Mouse (Mus musculus) hindbrain, embryonic 15.5 days (tissue): ENCODE results near the gene Fignl2. TPM values are rescaled to one million over a fixed set of nuclear protein-coding genes. Genes with fewer than 3 reads are reported as not detected.
A peak's percentile ranks its signal among the peaks of the same experiment; 100 is the strongest.

Experiments used
- ATAC-seq: fragments of 200-750 bp; cut with Nextera tagmentation; 2 replicates; pipeline ENCODE4 v1.8.0; 2017; ENCODE audit warnings: low read depth, moderate number of reproducible peaks, moderate TSS enrichment; ENCODE audit not compliant: low FRiP score
- H3K27ac ChIP-seq: fragments of 300-500 bp; sonication (generic); replicated peaks from 2 replicates; pipeline ENCODE4 v1.5.1; 2015; ENCODE audit warnings: mild to moderate bottlenecking, inconsistent platforms
- H3K27me3 ChIP-seq: fragments of 300-500 bp; sonication (generic); 2 replicates; pipeline ENCODE4 v1.6.1; 2015; ENCODE audit warnings: control low read depth, inconsistent platforms
- H3K36me3 ChIP-seq: fragments of 300-500 bp; sonication (generic); 2 replicates; pipeline ENCODE4 v1.6.1; 2015; ENCODE audit warnings: control low read depth, inconsistent platforms
- H3K4me1 ChIP-seq: fragments of 300-500 bp; sonication (generic); replicated peaks from 2 replicates; pipeline ENCODE4 v1.6.1; 2015; ENCODE audit warnings: control low read depth, inconsistent platforms
- H3K4me2 ChIP-seq: fragments of 300-500 bp; sonication (generic); 2 replicates; pipeline ENCODE4 v1.6.1; 2015; ENCODE audit warnings: moderate library complexity, mild to moderate bottlenecking, inconsistent platforms
- H3K4me3 ChIP-seq: fragments of 300-500 bp; sonication (generic); 2 replicates; pipeline ENCODE4 v1.5.1; 2015; ENCODE audit warnings: mild to moderate bottlenecking, inconsistent platforms
- H3K9ac ChIP-seq: fragments of 300-500 bp; sonication (generic); 2 replicates; pipeline ENCODE4 v1.6.1; 2015; ENCODE audit warnings: inconsistent platforms
- H3K9me3 ChIP-seq: fragments of 300-500 bp; sonication (generic); 2 replicates; pipeline ENCODE4 v1.6.1; 2016; ENCODE audit warnings: control low read depth, inconsistent platforms
- WGBS: fragments of 180-500 bp; shearing (Covaris S2); methylation state at CpG from one replicate; pipeline ENCODE4 v1.1.7; 2015; 5-methylcytosine and 5-hydroxymethylcytosine counted together
- polyA plus RNA-seq: library from polyadenylated mRNA; unstranded; fragments of >200 nt; fragmentation: Nextera tagmentation; extraction: Ambion mirVana; gene quantifications from 2 replicates; pipeline ENCODE4 v1.2.1, GENCODE M21; 2015

The Fignl2 gene
- polyA plus RNA-seq, 1 experiment from 2014 or later: 0.10 TPM

GRCm38 (mm10) chr15:101075150-101075549, 3.2 kb downstream of the Fignl2 start:
- no peak overlapping the region for H3K9ac ChIP-seq
- H3K4me3 ChIP-seq: no peak overlapping the region
- no peaks in the 10 kb centered on the region for H3K9me3 ChIP-seq
- 0 out of 2 replicates have a peak overlapping the region, but pooled peaks have one; percentile 89 for H3K4me2 ChIP-seq
- WGBS: 67% methylated on average over 4 of the region's 4 CpGs
- H3K36me3 ChIP-seq: no peaks in the 10 kb centered on the region
- no peaks in the 10 kb centered on the region for H3K27me3 ChIP-seq
- H3K4me1 ChIP-seq: peaks cover 45% of the 10 kb centered on the region
- H3K27ac ChIP-seq: no peak overlapping the region
- ATAC-seq: no peak

GRCm38 (mm10) chr15:101074067-101074466, 4.3 kb downstream of the Fignl2 start:
- ATAC-seq: no peak

DNA sequence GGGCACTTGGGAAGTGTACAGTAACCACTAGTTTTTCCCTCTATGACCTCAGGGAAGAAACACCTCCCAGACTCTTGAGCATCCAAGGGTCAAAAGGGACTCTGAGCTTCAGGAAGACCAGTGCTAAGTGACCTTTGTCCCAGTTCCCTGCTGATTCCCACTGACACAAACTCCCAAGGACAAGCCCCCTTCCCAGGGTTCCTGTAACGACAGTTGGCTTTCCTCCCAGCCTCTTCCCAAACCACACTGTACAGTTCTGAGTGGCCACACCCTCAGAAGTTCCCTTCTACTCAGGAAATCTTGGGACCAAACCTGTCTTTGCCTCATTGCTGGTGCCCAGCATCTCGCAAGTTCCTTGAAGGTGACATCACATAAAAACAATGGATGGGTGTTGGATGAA, 5.6 kb downstream of the Fignl2 start:
- Histone ChIP-seq H3K4me3 (no peak overlapping the region), H3K27ac (no peak overlapping the region), H3K9me3 (no peaks in the 10 kb centered on the region), H3K4me2 (no peak overlapping the region), H3K9ac (no peak overlapping the region), H3K27me3 (no peaks in the 10 kb centered on the region), H3K36me3 (no peaks in the 10 kb centered on the region), H3K4me1 (peaks cover 53% of the 10 kb centered on the region)
- 59% methylated on average over 2 of the region's 2 CpGs for WGBS
- no peak for ATAC-seq

More at GRCm38 (mm10) chr15:101074067-101074466, 4.3 kb downstream of the Fignl2 start:
- Histone ChIP-seq H3K36me3 (no peaks in the 10 kb centered on the region), H3K9me3 (no peaks in the 10 kb centered on the region), H3K4me1 (peaks cover 56% of the 10 kb centered on the region), H3K27me3 (no peaks in the 10 kb centered on the region), H3K4me3 (no peak overlapping the region), H3K4me2 (no peak overlapping the region), H3K27ac (no peak overlapping the region), H3K9ac (no peak overlapping the region)
- WGBS: 65% methylated on average over 5 of the region's 5 CpGs

GRCm38 (mm10) chr15:101070762-101071161, 7.6 kb downstream of the Fignl2 start:
- no peak for ATAC-seq
- H3K4me1 ChIP-seq: peaks cover 52% of the 10 kb centered on the region
- no peak overlapping the region for H3K4me3 ChIP-seq
- no peaks in the 10 kb centered on the region for H3K9me3 ChIP-seq
- H3K4me2 ChIP-seq: no peak overlapping the region
- WGBS: 43% methylated on average over 5 of the region's 5 CpGs
- H3K9ac ChIP-seq: no peak overlapping the region
- no peaks in the 10 kb centered on the region for H3K36me3 ChIP-seq
- no peak overlapping the region for H3K27ac ChIP-seq
- no peaks in the 10 kb centered on the region for H3K27me3 ChIP-seq

GRCm38 (mm10) chr15:101069641-101070190, 8.7 kb downstream of the Fignl2 start:
- Histone ChIP-seq H3K27me3 (no peaks in the 10 kb centered on the region), H3K9ac (no peak overlapping the region), H3K4me2 (no peak overlapping the region), H3K4me1 (peaks cover 49% of the 10 kb centered on the region), H3K4me3 (no peak overlapping the region), H3K36me3 (no peaks in the 10 kb centered on the region), H3K9me3 (no peaks in the 10 kb centered on the region), H3K27ac (no peak overlapping the region)
- 47% methylated on average over 9 of the region's 9 CpGs for WGBS
- ATAC-seq: no peak

DNA sequence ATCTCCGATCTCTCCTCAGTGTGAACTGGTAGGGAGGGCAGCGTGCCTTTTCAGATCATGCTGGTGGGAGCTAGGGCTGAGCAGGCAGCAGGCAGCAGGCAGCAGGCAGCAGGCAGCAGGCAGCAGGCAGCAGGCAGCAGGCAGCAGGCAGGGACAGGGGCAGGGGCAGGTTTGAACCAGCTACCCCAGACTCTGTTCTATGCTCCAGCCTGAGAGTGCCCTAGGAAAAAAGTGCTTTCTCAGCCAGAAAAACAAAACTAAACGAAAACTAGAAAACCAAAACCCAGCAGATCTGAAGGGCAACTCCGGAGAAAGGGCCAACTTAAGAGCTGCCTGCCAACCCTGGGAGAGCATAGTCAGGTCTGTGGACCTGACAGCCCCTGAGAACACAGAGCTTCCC, 9.7 kb downstream of the Fignl2 start:
- WGBS: 55% methylated on average over 4 of the region's 4 CpGs
- H3K27me3 ChIP-seq: no peaks in the 10 kb centered on the region
- H3K36me3 ChIP-seq: no peaks in the 10 kb centered on the region
- no peak overlapping the region for H3K9ac ChIP-seq
- no peak overlapping the region for H3K27ac ChIP-seq
- H3K4me3 ChIP-seq: no peak overlapping the region
- no peak for ATAC-seq
- H3K9me3 ChIP-seq: no peaks in the 10 kb centered on the region
- H3K4me2 ChIP-seq: no peak overlapping the region
- peaks cover 49% of the 10 kb centered on the region for H3K4me1 ChIP-seq

GRCm38 (mm10) chr15:101068029-101068428, 10.3 kb downstream of the Fignl2 start:
- no peak overlapping the region for H3K4me2 ChIP-seq
- no peak overlapping the region for H3K27ac ChIP-seq

GRCm38 (mm10) chr15:101066920-101067696, 11.3 kb downstream of the Fignl2 start:
- Histone ChIP-seq H3K27ac (no peak overlapping the region), H3K4me1 (peaks cover 53% of the 10 kb centered on the region), H3K4me3 (no peak overlapping the region), H3K9me3 (no peaks in the 10 kb centered on the region), H3K27me3 (no peaks in the 10 kb centered on the region), H3K4me2 (no peak overlapping the region), H3K36me3 (no peaks in the 10 kb centered on the region), H3K9ac (no peak overlapping the region)
- ATAC-seq: no peak
- 19% methylated on average over 7 of the region's 9 CpGs for WGBS

More at GRCm38 (mm10) chr15:101068029-101068428, 10.3 kb downstream of the Fignl2 start:
- Histone ChIP-seq H3K36me3 (no peaks in the 10 kb centered on the region), H3K9me3 (no peaks in the 10 kb centered on the region), H3K9ac (no peak overlapping the region), H3K4me1 (peaks cover 49% of the 10 kb centered on the region), H3K4me3 (no peak overlapping the region), H3K27me3 (no peaks in the 10 kb centered on the region)
- no peak for ATAC-seq
- WGBS: 46% methylated on average over 3 of the region's 3 CpGs

DNA sequence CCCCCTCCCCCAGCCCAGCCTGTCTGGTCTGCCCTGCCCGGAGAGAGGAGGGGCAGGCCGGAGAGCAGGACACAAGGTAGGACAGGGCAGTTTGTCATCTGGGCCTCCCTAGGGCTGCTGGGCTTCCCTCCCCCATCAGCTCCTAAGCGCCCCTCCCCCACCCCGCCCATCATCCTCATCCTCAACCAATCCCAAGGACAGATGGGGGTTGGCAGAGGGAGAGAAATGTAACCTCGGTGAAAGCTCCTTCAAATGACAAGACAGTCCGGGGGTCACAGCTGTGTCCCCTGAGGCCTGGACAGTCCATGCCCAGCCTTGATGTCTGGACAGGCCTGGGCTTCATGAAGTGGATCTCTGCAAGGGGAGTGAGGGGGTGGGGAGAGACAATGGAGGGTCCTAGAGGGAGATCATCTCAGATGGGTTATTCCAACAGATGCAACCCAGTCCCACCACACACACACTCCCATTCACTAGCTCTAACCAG, 12.0 kb downstream of the Fignl2 start:
- H3K4me1 ChIP-seq: peaks cover 57% of the 10 kb centered on the region
- H3K4me3 ChIP-seq: no peak overlapping the region
- no peaks in the 10 kb centered on the region for H3K27me3 ChIP-seq
- H3K27ac ChIP-seq: no peak overlapping the region
- no peak overlapping the region for H3K4me2 ChIP-seq
- ATAC-seq: no peak
- H3K9me3 ChIP-seq: no peaks in the 10 kb centered on the region
- H3K36me3 ChIP-seq: no peaks in the 10 kb centered on the region
- WGBS: 8% methylated on average over 6 of the region's 6 CpGs
- no peak overlapping the region for H3K9ac ChIP-seq

DNA sequence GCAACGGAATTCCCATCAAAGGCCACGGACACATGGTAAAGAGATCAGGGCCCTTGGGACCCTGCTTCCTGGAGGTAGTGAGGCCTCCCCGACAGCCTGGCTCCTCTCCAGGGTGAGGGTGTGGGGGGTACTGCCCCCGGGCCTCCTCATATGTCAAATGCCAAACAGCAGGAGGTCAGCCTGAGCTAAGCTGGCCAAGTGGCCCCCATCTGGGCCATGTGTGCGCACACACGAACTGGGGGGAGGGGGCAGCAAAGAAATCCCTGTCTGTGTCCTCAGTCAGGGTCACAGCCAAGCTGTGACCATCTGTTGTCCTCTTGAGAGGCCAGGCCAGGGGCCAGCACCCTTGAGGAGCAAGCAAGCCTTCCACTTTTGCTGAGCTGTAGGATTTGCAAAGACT, 13.3 kb downstream of the Fignl2 start:
- no peaks in the 10 kb centered on the region for H3K36me3 ChIP-seq
- no peak overlapping the region for H3K4me2 ChIP-seq
- no peaks in the 10 kb centered on the region for H3K27me3 ChIP-seq
- WGBS: 14% methylated on average over 6 of the region's 6 CpGs
- no peaks in the 10 kb centered on the region for H3K9me3 ChIP-seq
- no peak overlapping the region for H3K27ac ChIP-seq
- H3K4me1 ChIP-seq: peaks cover 48% of the 10 kb centered on the region
- no peak overlapping the region for H3K9ac ChIP-seq
- no peak for ATAC-seq
- no peak overlapping the region for H3K4me3 ChIP-seq

- Histone ChIP-seq H3K4me3 (no peak overlapping the region), H3K4me2 (no peak overlapping the region), H3K27me3 (peaks cover 5% of the 10 kb centered on the region; the same call in 1 of the 2 replicates), H3K27ac (no peak overlapping the region), H3K36me3 (no peaks in the 10 kb centered on the region), H3K4me1 (peaks cover 18% of the 10 kb centered on the region), H3K9me3 (no peaks in the 10 kb centered on the region), H3K9ac (no peak overlapping the region)
- no peak for ATAC-seq
- whole genome bisulfite sequencing: 38% methylated on average over 11 of the region's 11 CpGs
Measured at GRCm38 (mm10) chr15:101060280-101060852, 18.0 kb downstream of the Fignl2 start.

GRCm38 (mm10) chr15:101059570-101060279, 18.6 kb downstream of the Fignl2 start:
- ATAC-seq: no peak
- Histone ChIP-seq H3K4me3 (no peak overlapping the region), H3K27ac (no peak overlapping the region), H3K4me1 (peaks cover 13% of the 10 kb centered on the region), H3K36me3 (no peaks in the 10 kb centered on the region), H3K4me2 (no peak overlapping the region), H3K9ac (no peak overlapping the region), H3K27me3 (peaks cover 11% of the 10 kb centered on the region), H3K9me3 (no peaks in the 10 kb centered on the region)
- 16% methylated on average over 9 of the region's 9 CpGs for WGBS
